ENCODE assay signal across 8 mouse cellular contexts in the genomic region with DNA sequence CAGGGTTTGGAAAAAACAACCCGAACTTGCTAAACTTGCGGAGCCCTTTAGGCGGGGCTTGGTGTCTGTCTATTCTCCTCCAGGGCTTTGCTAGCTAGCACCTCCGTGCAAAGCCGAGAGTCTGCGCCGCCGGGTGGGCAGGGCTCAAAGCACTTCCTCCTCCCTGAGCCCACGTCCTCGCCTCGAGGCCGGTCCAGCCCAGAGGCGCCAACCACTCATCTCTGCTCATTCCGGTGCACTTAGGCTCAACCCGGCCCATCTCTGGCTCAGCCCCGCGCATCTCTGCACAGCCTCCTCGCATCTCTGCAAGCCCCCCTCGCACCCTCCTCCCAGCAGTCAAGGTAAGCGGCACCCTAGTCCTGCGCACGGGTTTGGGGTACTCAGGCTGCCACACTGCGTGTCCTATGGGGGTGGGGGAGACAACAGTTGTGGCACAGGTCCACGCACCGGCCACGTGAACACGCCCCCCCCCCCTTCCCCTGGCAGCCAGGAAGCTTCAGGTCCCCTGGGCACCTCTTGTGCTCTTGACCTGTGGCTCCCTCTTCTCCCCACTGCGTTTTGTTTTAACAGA. TPM values are rescaled to one million over a fixed set of nuclear protein-coding genes. Genes with fewer than 3 reads are reported as not detected.
DNase-seq lines count a peak whose midpoint lies in the region; ATAC-seq and TF ChIP-seq lines count a peak whose summit lies in the region.

No protein-coding gene starts in this region.

- peak; percentile 87 for ATAC-seq in inflammation-experienced regulatory T-cells, adult 6 months

- intact Hi-C loops in gastrocnemius, postnatal 14 days (cut with DNase I; ENCODE audit: low total_unique reads): no loop called here
- intact Hi-C loops in left cerebral cortex, postnatal 10 days (cut with DNase I): no loop called here

- TF ChIP-seq POLR2A in cortical plate, adult 2 months (IDR thresholded peaks at IDR 0.05; ENCODE audit: extremely low read depth, insufficient read depth, low read length): peak; percentile 38; the same call in 1 of the 2 replicates

- peak overlapping the region; percentile 49; the same call in 1 of the 2 replicates for H3K27ac ChIP-seq in cortical plate, adult 2 months (ENCODE audit: insufficient read depth, low read length)

- H3K36me3 ChIP-seq in megakaryocyte, embryonic 14.5 days (replicated peaks; ENCODE audit: low read length): peaks cover 5% of the 10 kb centered on the region

- peak overlapping the region; percentile 58 for H3K4me3 ChIP-seq in cortical plate, adult 2 months (ENCODE audit: insufficient read depth, low read length)
- H3K4me3 ChIP-seq in megakaryocyte, embryonic 14.5 days (replicated peaks): peak overlapping the region; percentile 98

- DNase-seq in MEL-GATA-1-ER (ENCODE audit: extremely low read depth, low read depth): peak; percentile 71
- peak; percentile 81 for DNase-seq in gastrocnemius, postnatal 14 days
- DNase-seq in left cerebral cortex, postnatal 10 days (ENCODE audit: extremely low spot score in 1 of 2, low spot score in 2 of 2): peak; percentile 40 to 79
- peak; percentile 59 to 62 for DNase-seq in right cerebral cortex, adult 2 months (ENCODE audit: low spot score in 2 of 2)
- peak; percentile 46 to 78 for DNase-seq in urinary bladder, postnatal 36 days (ENCODE audit: low spot score in 2 of 2)

- no peaks in the 10 kb centered on the region for H3K4me1 ChIP-seq in cortical plate, adult 2 months (ENCODE audit: control insufficient read depth, insufficient read depth, low read length)
- peaks cover 64% of the 10 kb centered on the region for H3K4me1 ChIP-seq in megakaryocyte, embryonic 14.5 days

- no peaks in the 10 kb centered on the region for H3K9me3 ChIP-seq in megakaryocyte, embryonic 14.5 days

- H3K27me3 ChIP-seq in megakaryocyte, embryonic 14.5 days (replicated peaks): no peaks in the 10 kb centered on the region

- TF ChIP-seq CTCF in cortical plate, adult 2 months (IDR thresholded peaks at IDR 0.05; ENCODE audit: extremely low read depth, insufficient read depth, low read length): no peak

RNA-seq across cellular contexts. Expression of a gene that starts 0.4 kb away (rescaled TPM):
- 3.4 and 3.5 TPM in 2 replicates for polyA plus RNA-seq in cortical plate, adult 2 months (2012; rRNA removed)
- total RNA-seq in gastrocnemius, postnatal 14 days (2021): 1 to 10 TPM; 2.6 to 2.7 TPM
- 100 to 1,000 TPM in 1 of 3 experiments, 10 to 100 TPM in 2; 72.1 to 121 (median 83.8) TPM for polyA plus RNA-seq in inflammation-experienced regulatory T-cells, adult 6 months (2017; shearing (Covaris generic))
- total RNA-seq in left cerebral cortex, postnatal 10 days (2021): 1 to 10 TPM; 6.6 to 7.2 TPM
- 35.8 and 36.6 TPM in 2 replicates for polyA plus RNA-seq in megakaryocyte, embryonic 14.5 days (2012; ENCODE audit: insufficient read depth, low replicate concordance)

Comparison
In these comparisons a context has a peak if more than half of its experiments do, and no peak if none do; other contexts are left out.
1. Peak in every context shown above with its lines: DNase-seq, ATAC-seq, H3K4me3 ChIP-seq and H3K27ac ChIP-seq.